Mouse (Mus musculus) Patski (cell line): ENCODE data around the gene Rangrf. TPM values are rescaled to one million over a fixed set of nuclear protein-coding genes. Genes with fewer than 3 reads are reported as not detected.
A peak's percentile ranks its signal among the peaks of the same experiment; 100 is the strongest.
"Not testable (repeated sequence)": the region's sequence is repeated elsewhere in the genome, so short reads cannot be mapped to it uniquely, and the experiment has no call there.

ENCODE experiments used
- ATAC-seq: fragments of 100-300 bp; one replicate; pipeline ENCODE4 v1.8.0; 2021
- CTCF ChIA-PET: fragments of 350-600 bp; sonication (Branson Sonifier 250); formaldehyde crosslinking; loops from one replicate; lab custom pipeline; 2022; ENCODE audit warnings: inconsistent platforms; lab: Charles Lee
- POLR2A ChIA-PET: fragments of 350-600 bp; sonication (Branson Sonifier 250); formaldehyde crosslinking; loops from one replicate; lab custom pipeline; 2022; ENCODE audit warnings: antibody characterized with exemption, inconsistent platforms; lab: Charles Lee
- DNase-seq: peaks from one replicate; pipeline ENCODE4 v3.0.0-alpha.2; 2011; ENCODE audit warnings: low read depth, low spot score
- H3K27me3 ChIP-seq: fragments of 371-371 bp; one replicate; pipeline ENCODE4 v1.5.1; 2021
- CTCF ChIP-seq: fragments of 100-300 bp; IDR thresholded peaks from one replicate; pipeline ENCODE4 v1.5.1; 2021
- in situ Hi-C: fragments of 300-500 bp; cut with MboI; formaldehyde crosslinking; loops from 3 replicates; pipeline ENCODE4 v1.11.1; 2018; ENCODE audit warnings: low pct_unique_long_range_greater_than_20kb, mixed read lengths
- polyA plus RNA-seq: library from polyadenylated mRNA; unstranded; gene quantifications from one replicate; pipeline ENCODE4 v1.2.3, GENCODE M21; 2021

The Rangrf gene
- polyA plus RNA-seq, 1 experiment from 2014 or later = 28.0 TPM

- TF ChIP-seq CTCF = no peak
- POLR2A ChIA-PET = no interaction called here
- H3K27me3 ChIP-seq = no peaks in the 10 kb centered on the region
- ATAC-seq (no peak), DNase-seq (no peak)
- in situ Hi-C loops = no loop called here
- CTCF ChIA-PET = interaction anchor here (1.0 to 1.6 kb wide), 2 partner anchors 24 to 100 kb away, joined by 3 to 4 read pairs; no protein-coding TSS in a partner anchor
Observed at GRCm38 (mm10) chr11:69005193-69005592, 30.2 kb upstream of the Rangrf start.

GRCm38 (mm10) chr11:69003592-69003991 lies 28.6 kb upstream of the Rangrf start:
- TF ChIP-seq CTCF = no peak
- ATAC-seq = no peak
- POLR2A ChIA-PET = no interaction called here
- no peak for DNase-seq
- in situ Hi-C loops = no loop called here
- CTCF ChIA-PET = interaction anchor here (1.6 kb wide), 1 partner anchor 26 kb away, joined by 4 read pairs; no protein-coding TSS in a partner anchor
- H3K27me3 ChIP-seq = no peaks in the 10 kb centered on the region

DNA sequence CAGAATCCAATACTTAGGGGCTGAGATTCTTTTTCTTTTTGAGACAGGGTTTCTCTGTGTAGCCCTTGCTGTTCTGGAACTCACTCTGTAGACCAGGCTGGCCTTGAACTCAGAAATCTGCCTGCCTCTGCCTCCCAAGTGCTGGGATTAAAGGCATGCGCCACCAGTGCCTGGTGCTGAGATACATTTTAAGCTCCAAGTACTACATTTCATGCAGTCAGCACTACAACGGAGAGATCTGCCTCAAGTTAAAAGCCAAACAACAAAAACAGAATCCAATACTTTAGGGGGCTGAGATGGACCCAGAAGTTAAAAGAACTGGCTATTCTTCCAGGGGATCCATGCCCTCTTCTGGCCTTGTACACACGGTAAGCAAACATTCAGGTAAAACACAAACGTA lies 27.8 kb upstream of the Rangrf start:
- in situ Hi-C loops, POLR2A ChIA-PET, DNase-seq, ATAC-seq, H3K27me3 ChIP-seq, CTCF ChIA-PET: not testable (repeated sequence)

DNA sequence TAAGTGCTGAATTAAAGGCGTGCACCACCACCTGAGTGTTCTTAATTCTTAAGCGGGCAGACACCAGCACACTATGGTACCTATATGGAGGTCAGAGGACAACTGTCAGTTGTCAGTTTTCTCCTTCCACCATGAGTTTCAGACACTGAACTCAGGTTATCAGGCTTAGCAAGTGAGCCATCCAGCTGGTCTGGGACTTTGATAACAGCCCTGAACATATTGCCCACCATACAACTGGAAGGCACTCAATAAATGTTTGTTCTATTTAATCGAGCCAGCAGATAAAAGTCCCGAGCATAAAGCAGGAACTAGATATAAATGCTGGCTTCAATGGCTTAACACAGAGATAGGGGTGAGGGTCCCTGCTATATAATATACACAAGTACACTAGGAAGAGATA lies 22.1 kb upstream of the Rangrf start:
- POLR2A ChIA-PET = no interaction called here

GRCm38 (mm10) chr11:68994377-68994776 lies 19.4 kb upstream of the Rangrf start:
- in situ Hi-C loops = no loop called here
- DNase-seq (no peak), ATAC-seq (no peak)
- POLR2A ChIA-PET = interaction anchor here (0.6 kb wide), 1 partner anchor 27 kb away, joined by 3 read pairs; no protein-coding TSS in a partner anchor
- H3K27me3 ChIP-seq = no peaks in the 10 kb centered on the region
- TF ChIP-seq CTCF = no peak
- CTCF ChIA-PET = interaction anchor here (0.9 to 1.1 kb wide), 2 partner anchors 14 to 89 kb away, joined by 3 read pairs; no protein-coding TSS in a partner anchor

More for the DNA sequence above, 22.1 kb upstream of the Rangrf start:
- DNase-seq (no peak), ATAC-seq (no peak)
- H3K27me3 ChIP-seq = no peaks in the 10 kb centered on the region
- no peak for TF ChIP-seq CTCF
- CTCF ChIA-PET = no interaction called here
- in situ Hi-C loops = no loop called here

DNA sequence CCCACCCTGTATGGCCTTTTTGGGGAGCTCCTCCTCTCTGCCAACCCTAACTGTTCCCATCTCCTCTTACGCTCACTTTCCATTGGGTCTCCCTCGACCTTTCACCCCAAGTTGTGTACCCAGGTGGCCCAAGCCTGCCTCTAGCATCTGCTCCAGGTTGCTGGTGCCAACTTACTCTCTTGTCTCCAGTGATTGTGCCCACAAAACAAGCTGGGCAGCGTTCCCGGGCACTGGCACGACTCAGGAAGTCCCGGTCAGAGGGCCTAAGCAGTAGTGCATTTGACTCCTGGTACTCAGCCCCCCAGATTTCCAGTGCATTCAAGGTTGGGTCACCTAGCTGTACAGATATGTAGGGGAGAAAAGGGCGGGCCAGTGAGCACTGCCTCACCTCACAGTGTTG lies 18.1 kb upstream of the Rangrf start:
- CTCF ChIA-PET = no interaction called here
- no peak for TF ChIP-seq CTCF
- H3K27me3 ChIP-seq = no peaks in the 10 kb centered on the region
- ATAC-seq (no peak), DNase-seq (no peak)
- POLR2A ChIA-PET = interaction anchor here (0.6 kb wide), 1 partner anchor 13 kb away, joined by 3 read pairs; no protein-coding TSS in a partner anchor
- in situ Hi-C loops = no loop called here

DNA sequence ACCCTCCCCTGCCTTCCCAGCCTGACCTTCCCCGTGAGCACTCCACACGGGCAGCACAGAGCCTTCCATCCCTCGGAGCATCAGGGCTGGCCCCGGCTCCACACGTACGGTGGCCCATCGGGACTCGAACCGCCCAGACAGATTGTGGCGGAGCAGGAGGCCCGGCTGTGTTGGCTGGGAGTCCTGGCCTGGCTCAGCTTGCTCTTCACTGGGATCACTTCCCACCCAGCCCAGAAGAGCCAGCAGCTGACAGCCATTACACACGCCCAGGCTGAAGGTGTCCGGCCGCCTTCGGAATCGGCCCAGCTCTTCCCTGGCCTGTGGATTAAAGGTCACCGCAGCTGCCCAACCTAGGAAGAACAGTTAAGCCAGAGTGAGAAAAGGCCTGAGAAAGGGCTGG lies 13.4 kb upstream of the Rangrf start:
- TF ChIP-seq CTCF = no peak
- ATAC-seq (no peak), DNase-seq (no peak)
- in situ Hi-C loops = no loop called here
- H3K27me3 ChIP-seq = no peaks in the 10 kb centered on the region
- POLR2A ChIA-PET = interaction anchor here (0.8 kb wide), 1 partner anchor 86 kb away, joined by 3 read pairs; no protein-coding TSS in a partner anchor
- CTCF ChIA-PET = no interaction called here

DNA sequence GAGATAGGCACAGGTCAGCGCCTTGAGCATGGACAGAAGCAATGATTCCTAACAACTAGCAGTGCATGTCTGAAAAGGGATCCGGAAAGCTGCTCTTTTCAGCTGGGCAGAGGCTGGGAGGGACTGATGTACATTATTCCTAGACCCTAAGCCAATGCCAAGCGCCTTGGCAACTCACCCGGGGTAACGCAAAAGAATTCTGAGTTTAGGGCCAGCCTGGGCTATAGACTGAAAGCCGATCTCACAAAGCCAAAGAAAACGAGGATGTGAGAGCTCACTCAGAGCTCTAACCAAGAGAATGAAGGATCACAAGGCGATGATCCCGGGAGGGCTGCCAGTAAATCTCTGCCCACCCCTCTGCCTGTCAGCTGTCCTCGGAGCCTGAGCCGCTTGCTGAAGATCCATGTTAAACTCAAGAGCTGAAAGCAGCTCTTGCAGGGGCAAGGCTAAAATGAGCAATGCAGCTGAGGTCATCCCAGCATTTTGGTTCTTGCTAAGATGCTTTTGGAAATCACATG lies 12.4 kb upstream of the Rangrf start:
- TF ChIP-seq CTCF = no peak
- no peaks in the 10 kb centered on the region for H3K27me3 ChIP-seq
- POLR2A ChIA-PET = interaction anchor here (0.8 kb wide), 1 partner anchor 85 kb away, joined by 3 read pairs; no protein-coding TSS in a partner anchor
- in situ Hi-C loops = no loop called here
- ATAC-seq = no peak
- no peak for DNase-seq
- CTCF ChIA-PET = interaction anchor here (1.5 to 2.7 kb wide), 2 partner anchors 21 to 83 kb away, joined by 3 to 12 read pairs; no protein-coding TSS in a partner anchor

- no peaks in the 10 kb centered on the region for H3K27me3 ChIP-seq
- no peak for ATAC-seq
- in situ Hi-C loops = no loop called here
- CTCF ChIA-PET = interaction anchor here (0.9 to 5.2 kb wide), 7 partner anchors 16 to 175 kb away, joined by 3 to 34 read pairs (median 5); no protein-coding TSS in a partner anchor
- no peak for DNase-seq
- peak; percentile 90 for TF ChIP-seq CTCF
- POLR2A ChIA-PET = interaction anchor here (0.6 to 1.6 kb wide), 2 partner anchors 25 to 76 kb away, joined by 4 to 6 read pairs; no protein-coding TSS in a partner anchor
Observed at GRCm38 (mm10) chr11:68982639-68983369, 7.8 kb upstream of the Rangrf start.

DNA sequence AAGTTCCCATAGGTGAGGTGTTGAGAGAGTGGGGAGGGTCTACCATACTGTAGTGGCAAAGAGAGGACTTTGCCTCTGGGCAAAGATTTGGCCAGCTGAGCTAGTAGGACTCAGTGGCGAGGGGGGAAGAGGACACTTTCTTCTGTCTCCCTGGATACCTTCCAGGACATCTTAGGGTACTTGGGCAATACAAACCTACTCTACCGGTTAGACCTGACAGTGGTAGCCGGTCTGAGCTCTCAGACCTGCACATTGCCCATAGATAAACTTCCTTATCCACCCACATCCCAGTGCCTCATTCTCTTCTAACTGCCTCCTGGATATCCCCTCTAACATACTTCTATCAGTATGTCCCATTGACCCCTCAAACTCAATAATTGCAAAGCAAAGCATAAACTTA lies 5.9 kb upstream of the Rangrf start:
- in situ Hi-C loops = no loop called here
- ATAC-seq = no peak
- no peak for TF ChIP-seq CTCF
- ChIA-PET POLR2A (no interaction called here), CTCF (interaction anchor here (1.7 to 5.2 kb wide), 2 partner anchors 14 to 77 kb away, joined by 3 to 34 read pairs; no protein-coding TSS in a partner anchor)
- H3K27me3 ChIP-seq = no peaks in the 10 kb centered on the region
- DNase-seq = no peak
